Mouse (Mus musculus): ENCODE results near the gene Rbm26. TPM values are rescaled to one million over a fixed set of nuclear protein-coding genes. Genes with fewer than 3 reads are reported as not detected.
A peak's percentile ranks its signal among the peaks of the same experiment; 100 is the strongest.

The Rbm26 gene
- polyA plus RNA-seq, 1 experiment from 2014 or later = 57.3 TPM

GRCm38 (mm10) chr14:105179733-105180132 lies 2.6 kb upstream of the Rbm26 start:
- Histone ChIP-seq H3K27ac (ENCODE audit: low read length) (no peak overlapping the region), H3K4me3 (ENCODE audit: low read depth, low read length) (no peak overlapping the region), H3K4me2 (replicated peaks; ENCODE audit: low read depth, low read length) (no peak overlapping the region), H3K27me3 (ENCODE audit: control insufficient read depth, insufficient read depth, low read length) (no peaks in the 10 kb centered on the region), H3K4me1 (ENCODE audit: control insufficient read depth, insufficient read depth, low read length) (peaks cover 13% of the 10 kb centered on the region), H3K9ac (replicated peaks; ENCODE audit: low read depth, low read length) (no peak overlapping the region), H3K9me3 (ENCODE audit: control insufficient read depth, low read depth, low read length) (no peaks in the 10 kb centered on the region), H3K36me3 (ENCODE audit: control insufficient read depth, insufficient read depth, low read length) (no peaks in the 10 kb centered on the region)
- WGBS = 93% methylated on average over 3 of the region's 3 CpGs
- ATAC-seq (ENCODE audit: insufficient number of reproducible peaks, insufficient read depth, low FRiP score, low read depth) = no peak

- no peak for ATAC-seq (ENCODE audit: insufficient number of reproducible peaks, insufficient read depth, low FRiP score, low read depth)
- Histone ChIP-seq H3K4me1 (ENCODE audit: control insufficient read depth, insufficient read depth, low read length) (peaks cover 16% of the 10 kb centered on the region), H3K27me3 (ENCODE audit: control insufficient read depth, insufficient read depth, low read length) (no peaks in the 10 kb centered on the region), H3K9ac (replicated peaks; ENCODE audit: low read depth, low read length) (no peak overlapping the region), H3K4me3 (ENCODE audit: low read depth, low read length) (no peak overlapping the region), H3K9me3 (ENCODE audit: control insufficient read depth, low read depth, low read length) (no peaks in the 10 kb centered on the region), H3K27ac (ENCODE audit: low read length) (no peak overlapping the region), H3K36me3 (ENCODE audit: control insufficient read depth, insufficient read depth, low read length) (no peaks in the 10 kb centered on the region), H3K4me2 (replicated peaks; ENCODE audit: low read depth, low read length) (no peak overlapping the region)
- 57% methylated on average over 7 of the region's 7 CpGs for WGBS
Measured at GRCm38 (mm10) chr14:105178996-105179395, 1.9 kb upstream of the Rbm26 start.

- Histone ChIP-seq H3K36me3 (ENCODE audit: control insufficient read depth, insufficient read depth, low read length) (no peaks in the 10 kb centered on the region), H3K4me2 (replicated peaks; ENCODE audit: low read depth, low read length) (peak overlapping the region; percentile 85), H3K27me3 (ENCODE audit: control insufficient read depth, insufficient read depth, low read length) (no peaks in the 10 kb centered on the region), H3K4me3 (ENCODE audit: low read depth, low read length) (peak overlapping the region; percentile 95), H3K9me3 (ENCODE audit: control insufficient read depth, low read depth, low read length) (no peaks in the 10 kb centered on the region), H3K4me1 (ENCODE audit: control insufficient read depth, insufficient read depth, low read length) (peaks cover 19% of the 10 kb centered on the region), H3K9ac (replicated peaks; ENCODE audit: low read depth, low read length) (peak overlapping the region; percentile 97), H3K27ac (ENCODE audit: low read length) (peak overlapping the region; percentile 88)
- under 1% methylated on average over 67 of the region's 74 CpGs for WGBS
- ATAC-seq (ENCODE audit: insufficient number of reproducible peaks, insufficient read depth, low FRiP score, low read depth) = peak; percentile 79
Measured at GRCm38 (mm10) chr14:105176381-105177168, 552 bp downstream of the Rbm26 start.

- 100% methylated on average over 1 of the region's 1 CpGs for WGBS
- Histone ChIP-seq H3K4me2 (replicated peaks; ENCODE audit: low read depth, low read length) (no peak overlapping the region), H3K4me3 (ENCODE audit: low read depth, low read length) (no peak overlapping the region), H3K9ac (replicated peaks; ENCODE audit: low read depth, low read length) (no peak overlapping the region), H3K9me3 (ENCODE audit: control insufficient read depth, low read depth, low read length) (no peaks in the 10 kb centered on the region), H3K27ac (ENCODE audit: low read length) (no peak overlapping the region), H3K36me3 (ENCODE audit: control insufficient read depth, insufficient read depth, low read length) (no peaks in the 10 kb centered on the region), H3K27me3 (ENCODE audit: control insufficient read depth, insufficient read depth, low read length) (no peaks in the 10 kb centered on the region), H3K4me1 (ENCODE audit: control insufficient read depth, insufficient read depth, low read length) (no peaks in the 10 kb centered on the region)
- no peak for ATAC-seq (ENCODE audit: insufficient number of reproducible peaks, insufficient read depth, low FRiP score, low read depth)
Measured at GRCm38 (mm10) chr14:105167181-105167580, 9.9 kb downstream of the Rbm26 start.

- Histone ChIP-seq H3K36me3 (ENCODE audit: control insufficient read depth, insufficient read depth, low read length) (no peaks in the 10 kb centered on the region), H3K27me3 (ENCODE audit: control insufficient read depth, insufficient read depth, low read length) (no peaks in the 10 kb centered on the region), H3K4me3 (ENCODE audit: low read depth, low read length) (no peak overlapping the region), H3K9ac (replicated peaks; ENCODE audit: low read depth, low read length) (no peak overlapping the region), H3K9me3 (ENCODE audit: control insufficient read depth, low read depth, low read length) (no peaks in the 10 kb centered on the region), H3K27ac (ENCODE audit: low read length) (no peak overlapping the region; the same call in 1 of the 2 replicates), H3K4me1 (ENCODE audit: control insufficient read depth, insufficient read depth, low read length) (no peaks in the 10 kb centered on the region), H3K4me2 (replicated peaks; ENCODE audit: low read depth, low read length) (no peak overlapping the region)
- 68% methylated on average over 4 of the region's 4 CpGs for WGBS
- ATAC-seq (ENCODE audit: insufficient number of reproducible peaks, insufficient read depth, low FRiP score, low read depth) = no peak
Measured at GRCm38 (mm10) chr14:105164793-105165192, 12.3 kb downstream of the Rbm26 start.

- ATAC-seq (ENCODE audit: insufficient number of reproducible peaks, insufficient read depth, low FRiP score, low read depth) = no peak
- H3K4me1 ChIP-seq (ENCODE audit: control insufficient read depth, insufficient read depth, low read length) = no peaks in the 10 kb centered on the region
- H3K4me3 ChIP-seq (ENCODE audit: low read depth, low read length) = no peak overlapping the region
- H3K9me3 ChIP-seq (ENCODE audit: control insufficient read depth, low read depth, low read length) = no peaks in the 10 kb centered on the region
- no peak overlapping the region for H3K27ac ChIP-seq (ENCODE audit: low read length)
- peaks cover 4% of the 10 kb centered on the region for H3K36me3 ChIP-seq (ENCODE audit: control insufficient read depth, insufficient read depth, low read length)
- H3K27me3 ChIP-seq (ENCODE audit: control insufficient read depth, insufficient read depth, low read length) = no peaks in the 10 kb centered on the region
- 96% methylated on average over 1 of the region's 1 CpGs for WGBS
- no peak overlapping the region for H3K9ac ChIP-seq (replicated peaks; ENCODE audit: low read depth, low read length)
- H3K4me2 ChIP-seq (replicated peaks; ENCODE audit: low read depth, low read length) = no peak overlapping the region
Measured at GRCm38 (mm10) chr14:105161334-105161733, 15.8 kb downstream of the Rbm26 start.

GRCm38 (mm10) chr14:105158526-105158925 lies 18.6 kb downstream of the Rbm26 start:
- Histone ChIP-seq H3K4me1 (ENCODE audit: control insufficient read depth, insufficient read depth, low read length) (no peaks in the 10 kb centered on the region), H3K36me3 (ENCODE audit: control insufficient read depth, insufficient read depth, low read length) (peaks cover 8% of the 10 kb centered on the region), H3K27me3 (ENCODE audit: control insufficient read depth, insufficient read depth, low read length) (no peaks in the 10 kb centered on the region), H3K9me3 (ENCODE audit: control insufficient read depth, low read depth, low read length) (no peaks in the 10 kb centered on the region), H3K9ac (replicated peaks; ENCODE audit: low read depth, low read length) (no peak overlapping the region), H3K4me2 (replicated peaks; ENCODE audit: low read depth, low read length) (no peak overlapping the region), H3K27ac (ENCODE audit: low read length) (no peak overlapping the region), H3K4me3 (ENCODE audit: low read depth, low read length) (no peak overlapping the region)
- whole genome bisulfite sequencing = 35% methylated on average over 2 of the region's 2 CpGs
- no peak for ATAC-seq (ENCODE audit: insufficient number of reproducible peaks, insufficient read depth, low FRiP score, low read depth)

GRCm38 (mm10) chr14:105134076-105134475 lies 43.1 kb downstream of the Rbm26 start:
- Histone ChIP-seq H3K4me2 (replicated peaks; ENCODE audit: low read depth, low read length) (no peak overlapping the region), H3K9me3 (ENCODE audit: control insufficient read depth, low read depth, low read length) (no peaks in the 10 kb centered on the region), H3K27me3 (ENCODE audit: control insufficient read depth, insufficient read depth, low read length) (no peaks in the 10 kb centered on the region), H3K27ac (ENCODE audit: low read length) (no peak overlapping the region), H3K36me3 (ENCODE audit: control insufficient read depth, insufficient read depth, low read length) (peaks cover 11% of the 10 kb centered on the region), H3K9ac (replicated peaks; ENCODE audit: low read depth, low read length) (no peak overlapping the region), H3K4me1 (ENCODE audit: control insufficient read depth, insufficient read depth, low read length) (no peaks in the 10 kb centered on the region), H3K4me3 (ENCODE audit: low read depth, low read length) (no peak overlapping the region)
- 94% methylated on average over 3 of the region's 3 CpGs for whole genome bisulfite sequencing
- no peak for ATAC-seq (ENCODE audit: insufficient number of reproducible peaks, insufficient read depth, low FRiP score, low read depth)

Data from stomach, embryonic 14.5 days (tissue).